Mouse (Mus musculus): ENCODE results near the gene Ccr10. TPM values are rescaled to one million over a fixed set of nuclear protein-coding genes. Genes with fewer than 3 reads are reported as not detected.

Ccr10 gene
- 0.14 TPM in 1 of 2 replicates, not detected in the other for polyA plus RNA-seq (2015; fragmentation: Nextera tagmentation; extraction: Ambion mirVana)

DNA sequence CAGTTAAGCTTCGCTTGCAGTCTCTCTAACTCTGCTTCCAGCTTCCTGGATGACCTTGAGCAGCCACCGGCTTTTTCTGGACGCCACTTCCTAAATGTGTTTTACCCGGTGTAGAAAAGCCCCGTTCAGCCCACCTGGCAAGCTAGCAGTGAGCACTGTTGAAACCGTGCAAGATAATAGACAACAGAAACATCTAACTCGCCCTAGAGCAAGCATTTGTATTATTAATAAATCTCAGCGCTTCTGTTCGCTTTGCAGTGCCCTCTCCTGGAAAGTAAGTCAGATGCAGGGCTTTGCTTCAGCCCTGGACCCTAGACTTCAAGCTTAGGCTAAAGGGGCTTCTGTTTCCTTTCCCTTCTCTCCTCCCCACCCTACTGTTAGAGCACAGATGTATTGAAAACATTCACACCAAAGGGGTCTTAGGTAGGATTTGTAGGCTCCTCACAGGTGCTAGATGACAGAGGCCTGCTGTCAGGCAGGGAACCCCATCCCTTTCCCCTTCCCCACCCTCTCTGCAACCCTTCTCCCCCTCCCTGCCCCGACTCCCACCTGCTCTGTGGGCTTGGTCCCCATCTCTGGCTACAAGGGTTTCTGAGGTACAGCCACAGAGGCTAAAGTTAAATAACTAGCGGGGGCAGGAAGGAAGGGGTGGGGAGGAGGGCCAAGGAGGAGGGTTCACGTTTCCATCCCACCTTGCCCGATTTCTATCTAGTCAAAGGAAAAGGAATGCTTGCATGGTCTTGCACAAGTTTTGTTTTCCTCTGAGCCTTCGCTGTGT is at the start of gene Ccr10:
Gene Ccr10 (minus strand): TSS at position 593 of the 778 bp plus-strand sequence.
- Histone ChIP-seq H3K27me3 (replicated peaks; ENCODE audit: control insufficient read depth, insufficient read depth, low read length) (peaks cover 41% of the 10 kb centered on the region), H3K4me2 (ENCODE audit: low read length) (peak within 1 kb of the TSS; percentile 70), H3K36me3 (ENCODE audit: control insufficient read depth, insufficient read depth) (no peaks in the 10 kb centered on the region), H3K27ac (ENCODE audit: low read length) (no peak within 1 kb of the TSS), H3K9ac (replicated peaks; ENCODE audit: low read depth, low read length) (peak within 1 kb of the TSS; percentile 59), H3K4me3 (replicated peaks; ENCODE audit: low read length) (peak within 1 kb of the TSS; percentile 41), H3K9me3 (ENCODE audit: control insufficient read depth, low read length) (no peaks in the 10 kb centered on the region), H3K4me1 (replicated peaks; ENCODE audit: control insufficient read depth, insufficient read depth, low read length) (peaks cover 53% of the 10 kb centered on the region)
- ATAC-seq = no peak
- WGBS = 24% methylated on average over 14 of the region's 14 CpGs

- 94% methylated on average over 3 of the region's 3 CpGs for WGBS
- Histone ChIP-seq H3K36me3 (ENCODE audit: control insufficient read depth, insufficient read depth) (no peaks in the 10 kb centered on the region), H3K4me2 (ENCODE audit: low read length) (no peak overlapping the region), H3K9ac (replicated peaks; ENCODE audit: low read depth, low read length) (no peak overlapping the region), H3K9me3 (ENCODE audit: control insufficient read depth, low read length) (no peaks in the 10 kb centered on the region), H3K27ac (ENCODE audit: low read length) (no peak overlapping the region), H3K4me3 (replicated peaks; ENCODE audit: low read length) (no peak overlapping the region), H3K27me3 (replicated peaks; ENCODE audit: control insufficient read depth, insufficient read depth, low read length) (no peaks in the 10 kb centered on the region), H3K4me1 (replicated peaks; ENCODE audit: control insufficient read depth, insufficient read depth, low read length) (peaks cover 10% of the 10 kb centered on the region)
- no peak for ATAC-seq
Observed at GRCm38 (mm10) chr11:101224337-101224736, 49.1 kb upstream of the Ccr10 start.

- no peaks in the 10 kb centered on the region for H3K27me3 ChIP-seq (replicated peaks; ENCODE audit: control insufficient read depth, insufficient read depth, low read length)
- H3K4me2 ChIP-seq (ENCODE audit: low read length) = no peak overlapping the region
- WGBS = 90% methylated on average over 8 of the region's 8 CpGs
- H3K9ac ChIP-seq (replicated peaks; ENCODE audit: low read depth, low read length) = no peak overlapping the region
- no peak overlapping the region for H3K4me3 ChIP-seq (replicated peaks; ENCODE audit: low read length)
- ATAC-seq = no peak
- H3K27ac ChIP-seq (ENCODE audit: low read length) = no peak overlapping the region
- peaks cover 5% of the 10 kb centered on the region for H3K36me3 ChIP-seq (ENCODE audit: control insufficient read depth, insufficient read depth)
- H3K4me1 ChIP-seq (replicated peaks; ENCODE audit: control insufficient read depth, insufficient read depth, low read length) = peaks cover 9% of the 10 kb centered on the region
- no peaks in the 10 kb centered on the region for H3K9me3 ChIP-seq (ENCODE audit: control insufficient read depth, low read length)
Observed at GRCm38 (mm10) chr11:101221306-101221986, 46.2 kb upstream of the Ccr10 start.

- Histone ChIP-seq H3K4me2 (ENCODE audit: low read length) (no peak overlapping the region), H3K4me1 (replicated peaks; ENCODE audit: control insufficient read depth, insufficient read depth, low read length) (peaks cover 8% of the 10 kb centered on the region), H3K4me3 (replicated peaks; ENCODE audit: low read length) (no peak overlapping the region), H3K9me3 (ENCODE audit: control insufficient read depth, low read length) (no peaks in the 10 kb centered on the region), H3K9ac (replicated peaks; ENCODE audit: low read depth, low read length) (no peak overlapping the region), H3K27ac (ENCODE audit: low read length) (no peak overlapping the region), H3K27me3 (replicated peaks; ENCODE audit: control insufficient read depth, insufficient read depth, low read length) (no peaks in the 10 kb centered on the region), H3K36me3 (ENCODE audit: control insufficient read depth, insufficient read depth) (peaks cover 6% of the 10 kb centered on the region)
- WGBS = 50% methylated on average over 2 of the region's 2 CpGs
- ATAC-seq = no peak
Observed at GRCm38 (mm10) chr11:101220853-101221252, 45.6 kb upstream of the Ccr10 start.

DNA sequence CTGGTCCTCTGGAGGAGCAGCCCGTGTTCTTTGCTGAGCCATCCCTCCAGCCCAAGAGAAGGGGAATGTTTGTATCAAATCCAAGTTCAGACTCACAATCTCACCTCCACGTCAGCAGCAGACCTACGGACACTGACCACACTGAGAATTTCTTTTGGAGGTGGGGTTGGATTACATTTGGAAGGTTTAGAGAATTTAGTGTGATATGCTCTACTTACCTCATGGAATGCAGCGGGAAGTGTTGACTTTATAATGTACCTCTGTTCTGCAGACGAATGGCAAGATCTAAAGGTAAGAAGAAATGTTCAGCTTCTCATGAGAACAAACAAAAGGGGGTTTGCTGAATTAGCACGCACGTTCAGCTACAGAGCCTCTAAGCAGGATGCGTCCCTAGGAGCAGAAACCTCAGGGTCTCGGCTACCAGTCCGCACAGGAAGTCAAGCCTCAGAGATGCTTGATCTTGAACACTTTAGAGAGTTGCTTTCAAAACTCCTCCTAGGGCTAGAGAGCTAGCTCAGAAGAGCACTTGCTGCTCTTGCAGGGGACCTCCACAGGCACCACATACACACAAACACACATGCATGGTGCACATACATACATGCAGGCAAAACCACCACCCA is 43.3 kb upstream of the Ccr10 start:
- H3K9me3 ChIP-seq (ENCODE audit: control insufficient read depth, low read length) = no peaks in the 10 kb centered on the region
- no peak for ATAC-seq
- WGBS = 85% methylated on average over 10 of the region's 10 CpGs
- peaks cover 8% of the 10 kb centered on the region for H3K36me3 ChIP-seq (ENCODE audit: control insufficient read depth, insufficient read depth)
- H3K4me3 ChIP-seq (replicated peaks; ENCODE audit: low read length) = no peak overlapping the region
- no peaks in the 10 kb centered on the region for H3K4me1 ChIP-seq (replicated peaks; ENCODE audit: control insufficient read depth, insufficient read depth, low read length)
- no peaks in the 10 kb centered on the region for H3K27me3 ChIP-seq (replicated peaks; ENCODE audit: control insufficient read depth, insufficient read depth, low read length)
- H3K9ac ChIP-seq (replicated peaks; ENCODE audit: low read depth, low read length) = no peak overlapping the region
- no peak overlapping the region for H3K27ac ChIP-seq (ENCODE audit: low read length)
- no peak overlapping the region for H3K4me2 ChIP-seq (ENCODE audit: low read length)

DNA sequence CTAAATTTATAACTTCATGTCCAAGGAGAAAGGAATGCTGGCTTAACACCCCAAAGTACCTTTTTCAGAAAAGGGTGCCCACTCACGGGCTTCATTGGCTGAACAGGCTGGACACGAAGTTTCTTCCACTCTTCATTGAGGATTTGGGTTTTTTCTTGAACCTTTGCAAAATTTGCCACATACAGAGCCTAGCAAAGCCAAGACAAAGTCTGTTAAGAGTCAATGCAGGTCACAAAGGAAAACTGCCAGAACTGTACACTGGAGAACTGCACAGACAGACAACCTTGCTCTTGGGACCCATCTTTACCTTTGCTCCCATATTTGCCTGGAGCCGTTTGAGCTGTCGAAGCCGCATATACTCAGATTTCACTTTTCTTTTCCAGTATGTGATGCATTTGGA is 41.7 kb upstream of the Ccr10 start:
- Histone ChIP-seq H3K27ac (ENCODE audit: low read length) (no peak overlapping the region), H3K4me2 (ENCODE audit: low read length) (no peak overlapping the region), H3K4me1 (replicated peaks; ENCODE audit: control insufficient read depth, insufficient read depth, low read length) (no peaks in the 10 kb centered on the region), H3K27me3 (replicated peaks; ENCODE audit: control insufficient read depth, insufficient read depth, low read length) (no peaks in the 10 kb centered on the region), H3K4me3 (replicated peaks; ENCODE audit: low read length) (no peak overlapping the region), H3K36me3 (ENCODE audit: control insufficient read depth, insufficient read depth) (peaks cover 13% of the 10 kb centered on the region), H3K9ac (replicated peaks; ENCODE audit: low read depth, low read length) (no peak overlapping the region), H3K9me3 (ENCODE audit: control insufficient read depth, low read length) (no peaks in the 10 kb centered on the region)
- ATAC-seq = no peak
- 91% methylated on average over 5 of the region's 5 CpGs for WGBS

- 43% methylated on average over 3 of the region's 3 CpGs for WGBS
- Histone ChIP-seq H3K27me3 (replicated peaks; ENCODE audit: control insufficient read depth, insufficient read depth, low read length) (no peaks in the 10 kb centered on the region), H3K27ac (ENCODE audit: low read length) (no peak overlapping the region), H3K4me2 (ENCODE audit: low read length) (no peak overlapping the region), H3K4me1 (replicated peaks; ENCODE audit: control insufficient read depth, insufficient read depth, low read length) (no peaks in the 10 kb centered on the region), H3K9ac (replicated peaks; ENCODE audit: low read depth, low read length) (no peak overlapping the region), H3K9me3 (ENCODE audit: control insufficient read depth, low read length) (no peaks in the 10 kb centered on the region), H3K4me3 (replicated peaks; ENCODE audit: low read length) (no peak overlapping the region), H3K36me3 (ENCODE audit: control insufficient read depth, insufficient read depth) (peaks cover 12% of the 10 kb centered on the region)
- no peak for ATAC-seq
Observed at GRCm38 (mm10) chr11:101211970-101212369, 36.7 kb upstream of the Ccr10 start.

GRCm38 (mm10) chr11:101200986-101201385 is 25.7 kb upstream of the Ccr10 start:
- 12% methylated on average over 7 of the region's 7 CpGs for WGBS
- Histone ChIP-seq H3K36me3 (ENCODE audit: control insufficient read depth, insufficient read depth) (peaks cover 17% of the 10 kb centered on the region), H3K27ac (ENCODE audit: low read length) (no peak overlapping the region), H3K4me1 (replicated peaks; ENCODE audit: control insufficient read depth, insufficient read depth, low read length) (no peaks in the 10 kb centered on the region), H3K9me3 (ENCODE audit: control insufficient read depth, low read length) (no peaks in the 10 kb centered on the region), H3K4me2 (ENCODE audit: low read length) (no peak overlapping the region), H3K4me3 (replicated peaks; ENCODE audit: low read length) (no peak overlapping the region), H3K27me3 (replicated peaks; ENCODE audit: control insufficient read depth, insufficient read depth, low read length) (no peaks in the 10 kb centered on the region), H3K9ac (replicated peaks; ENCODE audit: low read depth, low read length) (peak overlapping the region; percentile 7; the same call in 1 of the 2 replicates)
- peak; percentile 62; the same call in 1 of the 2 replicates for ATAC-seq

DNA sequence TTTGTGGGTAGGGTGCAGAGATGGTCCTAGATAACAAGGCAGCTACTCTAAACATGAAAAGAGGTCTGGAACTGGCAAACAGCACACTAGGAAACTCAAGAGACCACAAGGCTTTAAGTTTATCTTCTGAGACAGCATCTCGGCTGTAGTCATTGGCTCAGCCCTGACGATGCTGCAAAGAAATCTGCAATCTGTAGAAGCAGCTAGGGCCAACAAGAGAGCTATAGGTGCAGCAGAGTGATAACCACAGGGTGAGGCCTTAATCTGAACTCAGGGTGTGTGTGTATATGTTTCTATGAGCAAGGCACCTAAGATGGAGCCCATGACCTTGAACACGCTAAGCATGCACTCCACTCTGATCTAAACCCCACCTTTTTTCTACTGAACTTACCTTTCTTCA is 24.3 kb upstream of the Ccr10 start:
- H3K4me2 ChIP-seq (ENCODE audit: low read length) = no peak overlapping the region
- no peaks in the 10 kb centered on the region for H3K4me1 ChIP-seq (replicated peaks; ENCODE audit: control insufficient read depth, insufficient read depth, low read length)
- H3K27ac ChIP-seq (ENCODE audit: low read length) = no peak overlapping the region
- no peaks in the 10 kb centered on the region for H3K9me3 ChIP-seq (ENCODE audit: control insufficient read depth, low read length)
- H3K27me3 ChIP-seq (replicated peaks; ENCODE audit: control insufficient read depth, insufficient read depth, low read length) = no peaks in the 10 kb centered on the region
- H3K4me3 ChIP-seq (replicated peaks; ENCODE audit: low read length) = no peak overlapping the region
- no peak for ATAC-seq
- WGBS = 98% methylated on average over 3 of the region's 3 CpGs
- peaks cover 17% of the 10 kb centered on the region for H3K36me3 ChIP-seq (ENCODE audit: control insufficient read depth, insufficient read depth)
- no peak overlapping the region for H3K9ac ChIP-seq (replicated peaks; ENCODE audit: low read depth, low read length)

All from forebrain, embryonic 16.5 days (tissue).